Mouse (Mus musculus) NIH3T3 (cell line): Measurements from ENCODE around the gene Meox1.

ENCODE experiments used
- DNase-seq: peaks from one replicate; pipeline ENCODE4 v3.0.0-alpha.2; 2012; ENCODE audit warnings: low read depth

Gene Meox1

DNA sequence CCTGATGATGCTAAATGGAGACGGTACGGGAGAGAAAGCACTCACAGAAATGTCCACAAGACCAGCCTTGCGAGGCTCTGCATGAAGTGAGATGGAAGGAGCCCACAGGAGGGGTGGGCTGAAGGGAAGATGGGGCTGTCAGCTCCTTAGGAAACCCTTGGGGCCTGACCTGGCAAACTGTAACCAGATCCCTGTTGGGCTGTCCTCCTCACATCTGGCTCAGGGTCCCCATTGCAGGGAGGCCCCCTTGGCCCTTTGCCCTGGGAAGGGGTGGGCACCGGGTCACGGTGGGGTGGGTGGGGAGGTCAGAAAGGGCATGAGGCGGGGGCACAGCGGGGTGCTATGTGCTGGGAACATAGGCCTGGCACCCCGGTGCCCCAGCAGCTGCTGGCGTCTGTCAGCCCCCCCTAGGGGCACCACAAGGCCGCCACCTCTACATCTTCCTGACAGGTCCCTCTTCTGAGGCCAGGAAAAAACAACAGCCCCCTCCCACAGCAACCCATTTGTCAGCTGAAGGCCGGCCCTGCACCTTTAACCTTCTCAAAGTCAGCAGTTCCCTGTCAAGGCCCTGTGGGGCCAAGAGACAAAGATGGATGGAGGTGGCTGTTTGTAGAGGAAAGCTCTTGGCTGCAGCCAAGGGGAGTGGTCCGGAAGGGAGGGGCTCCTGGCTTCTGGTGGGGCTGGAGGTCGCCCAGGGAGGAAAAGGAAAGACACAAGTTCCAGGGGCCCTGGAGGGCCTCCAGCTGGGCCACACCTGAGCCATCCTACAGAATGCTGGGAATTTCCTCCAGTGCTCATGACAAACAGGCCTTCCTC, 2.6 kb upstream of the Meox1 start:
- DNase-seq: no peak

DNA sequence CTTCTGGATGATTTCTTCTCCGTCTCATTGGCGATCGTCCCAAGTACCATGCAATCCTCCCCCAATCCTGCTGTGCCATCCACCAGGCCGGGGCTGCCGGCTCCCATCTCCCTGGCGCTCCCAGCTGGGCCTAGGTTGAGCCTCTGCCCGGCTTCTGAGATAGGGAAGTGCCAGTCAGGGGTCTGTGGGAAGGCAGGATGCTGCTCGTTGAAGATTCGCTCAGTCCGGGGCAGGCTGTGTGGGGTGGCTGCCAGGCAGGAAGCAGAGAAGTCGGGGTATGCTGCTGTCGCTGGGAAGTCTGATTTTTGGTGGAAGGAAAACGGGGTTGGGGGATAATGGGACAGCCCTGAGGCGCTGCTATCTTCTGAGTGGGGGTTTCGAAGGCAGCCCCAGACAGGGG, 614 bp downstream of the Meox1 start:
- DNase-seq: no peak

DNA sequence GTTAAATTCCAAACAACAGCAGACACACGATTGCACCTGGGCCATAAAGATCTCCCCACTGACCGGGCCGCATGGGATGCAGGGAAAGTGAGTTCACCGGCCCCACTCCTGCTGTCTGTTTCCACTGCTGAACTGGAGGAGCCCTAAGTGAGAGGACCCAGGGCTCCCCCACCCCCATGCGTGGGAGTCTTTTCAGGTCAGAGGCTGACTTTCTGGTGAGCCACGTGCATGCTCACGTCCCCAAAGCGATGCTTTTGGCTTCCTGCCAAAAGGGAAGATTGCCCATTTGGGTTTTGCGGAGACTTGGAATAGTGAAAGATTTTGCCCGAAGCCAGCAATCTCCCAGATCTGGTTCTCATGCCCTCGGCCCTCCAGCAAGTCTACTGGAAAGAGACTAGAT, 2.7 kb downstream of the Meox1 start:
- no peak for DNase-seq

DNA sequence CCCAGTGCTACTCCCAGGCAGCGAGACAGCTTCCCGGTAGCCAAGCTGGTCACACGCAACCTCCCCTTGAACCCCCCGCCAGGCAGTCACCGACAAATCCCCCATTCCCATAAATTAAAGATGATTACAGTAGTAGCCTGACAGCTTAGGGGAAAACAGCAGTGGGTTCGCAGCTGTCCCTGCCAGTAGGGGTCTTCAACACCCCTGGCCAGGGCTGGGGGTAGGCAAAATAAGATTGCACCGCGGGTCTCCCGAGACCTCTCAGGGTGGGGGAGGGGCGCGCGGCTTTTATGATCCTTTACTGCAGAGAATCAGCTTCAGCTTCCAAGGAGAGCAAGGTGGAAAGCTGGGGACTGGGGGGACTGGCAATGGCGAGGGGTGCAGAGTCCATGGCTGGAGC, 4.4 kb downstream of the Meox1 start:
- no peak for DNase-seq

DNA sequence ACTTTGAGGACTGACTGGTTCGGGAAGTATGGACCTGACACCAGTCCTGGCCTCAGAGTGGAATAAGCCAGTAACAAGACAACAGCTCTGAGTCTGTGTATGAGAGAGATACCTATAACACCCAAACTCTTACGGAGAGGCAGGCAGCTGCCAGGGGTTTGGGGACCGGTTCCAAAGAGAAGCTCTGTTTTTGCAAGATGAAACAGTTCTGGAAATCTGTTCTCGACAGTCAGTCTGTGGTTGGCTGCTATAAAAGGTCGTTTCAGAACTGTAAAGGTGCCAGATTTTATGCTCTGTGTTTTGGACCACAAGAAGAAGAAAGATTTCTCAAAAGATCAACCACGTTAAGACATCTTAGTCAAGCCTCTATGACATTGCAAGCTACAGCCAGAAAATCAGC, 5.4 kb downstream of the Meox1 start:
- no peak for DNase-seq

DNA sequence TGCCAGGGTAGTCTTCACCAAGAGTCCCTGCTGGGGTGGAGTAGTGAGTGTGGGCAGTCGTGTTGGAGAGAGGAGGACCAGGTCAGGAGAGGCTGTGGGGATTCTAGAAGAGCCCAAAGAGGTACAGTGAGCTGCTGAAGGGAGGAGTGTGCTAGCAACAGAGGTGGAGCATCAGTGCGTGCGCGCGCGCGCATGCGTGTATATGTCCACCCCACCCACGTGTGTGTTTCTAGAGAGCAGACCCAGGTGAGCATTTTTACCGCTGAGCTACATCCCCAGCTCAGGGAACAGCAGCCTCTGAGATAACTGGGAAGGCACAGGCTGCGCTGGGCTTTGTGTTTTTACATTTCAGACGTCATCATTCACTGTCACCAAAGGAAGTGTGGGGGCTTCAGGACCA, 7.7 kb downstream of the Meox1 start:
- DNase-seq: no peak

DNA sequence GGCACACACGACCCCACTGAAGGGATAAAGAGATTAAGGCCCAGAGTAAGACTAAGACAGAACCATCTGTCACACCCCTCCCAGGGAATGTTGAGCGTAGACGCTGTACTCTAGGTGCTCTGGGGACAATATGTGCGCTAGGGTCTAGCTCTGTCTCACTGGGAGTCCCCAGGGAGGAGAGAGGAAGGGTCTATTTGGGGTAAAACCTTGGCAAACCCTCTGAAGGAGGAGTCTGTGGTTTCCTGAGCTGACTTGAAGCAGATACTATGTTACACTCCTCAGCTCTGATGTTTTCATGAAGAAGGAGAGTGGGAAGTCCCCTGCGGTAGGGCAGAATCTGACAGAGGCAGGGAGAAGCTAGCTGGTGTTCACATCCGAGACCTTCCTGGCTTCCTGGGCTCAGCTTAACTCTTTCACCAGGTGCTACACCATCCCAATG, 8.3 kb downstream of the Meox1 start:
- DNase-seq: no peak

DNA sequence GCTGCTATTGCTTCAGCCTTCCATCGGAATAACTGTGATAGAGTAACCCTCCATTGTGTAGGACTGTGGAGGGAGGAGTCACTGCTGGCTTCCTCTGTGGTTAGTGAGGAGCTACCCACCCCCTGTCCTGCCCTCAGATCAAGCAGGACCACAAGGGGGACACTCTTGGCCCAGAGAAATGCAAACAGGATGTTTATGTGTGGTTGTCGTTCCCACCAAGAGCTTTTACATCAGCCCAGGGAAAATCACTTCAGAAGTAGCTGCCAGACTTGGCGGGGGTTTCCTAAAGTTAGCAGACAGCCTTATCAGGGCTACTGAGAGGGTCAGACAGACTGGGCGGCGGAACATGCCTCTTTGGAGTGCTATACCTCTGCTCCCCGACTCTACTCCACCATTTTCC, 8.9 kb downstream of the Meox1 start:
- peak; percentile 15 for DNase-seq

DNA sequence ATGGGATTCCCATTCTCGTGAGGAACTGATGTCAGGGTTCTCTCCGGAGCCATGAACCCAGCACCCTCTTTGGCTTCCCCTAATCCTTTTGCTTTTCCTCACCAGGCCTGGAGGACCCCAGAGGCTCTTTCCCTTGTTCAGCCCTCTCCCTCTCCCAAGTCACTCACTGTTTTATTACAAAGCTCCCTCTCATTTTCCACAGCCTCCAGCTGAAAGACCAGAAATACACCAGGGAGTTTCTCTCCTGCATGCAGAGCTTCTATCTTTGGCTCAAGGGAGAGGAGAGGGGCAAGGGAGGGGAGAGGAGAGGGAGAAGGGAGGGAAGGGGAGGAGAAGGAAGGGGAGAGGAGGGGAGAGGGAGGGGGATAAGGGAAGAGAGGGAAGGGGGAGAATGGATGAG, 10.3 kb downstream of the Meox1 start:
- no peak for DNase-seq

DNA sequence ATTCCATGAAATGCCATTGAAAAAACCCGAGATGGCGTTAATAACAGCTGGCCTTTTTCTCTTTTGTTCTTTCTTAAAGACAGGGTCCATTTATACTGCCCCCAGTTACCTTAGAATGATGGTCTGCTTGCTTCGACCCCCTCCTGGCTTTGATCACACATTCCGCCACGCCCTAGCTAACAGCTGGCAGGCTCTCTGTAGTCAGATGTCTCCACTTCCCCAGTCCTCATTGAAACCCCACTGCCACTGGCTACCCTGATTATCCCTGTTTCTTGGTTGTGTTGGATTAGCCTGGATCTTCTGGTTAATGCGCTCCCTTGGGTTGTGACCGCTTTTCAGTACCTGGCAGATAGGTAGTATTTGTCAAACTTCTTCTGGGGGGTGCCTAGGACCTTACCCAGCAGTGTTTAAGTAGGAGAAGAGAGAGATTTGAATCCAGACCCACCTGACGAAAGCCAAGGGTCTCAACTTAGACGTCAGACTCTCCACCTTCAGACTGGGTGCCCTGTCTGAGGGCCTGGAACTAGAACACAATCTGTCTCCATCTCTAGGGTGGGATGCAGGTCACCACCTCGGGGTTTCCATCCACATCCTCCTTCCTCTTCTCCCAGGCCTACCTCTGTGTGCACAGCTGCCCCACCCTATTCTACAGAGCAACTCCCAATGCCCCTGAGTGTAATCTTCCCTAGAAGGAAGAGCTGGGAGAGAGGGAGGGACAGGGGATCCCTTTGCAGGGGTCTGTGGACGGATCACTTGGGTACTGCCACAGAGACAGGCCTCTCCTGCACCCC, 11.5 kb downstream of the Meox1 start:
- DNase-seq: no peak

DNA sequence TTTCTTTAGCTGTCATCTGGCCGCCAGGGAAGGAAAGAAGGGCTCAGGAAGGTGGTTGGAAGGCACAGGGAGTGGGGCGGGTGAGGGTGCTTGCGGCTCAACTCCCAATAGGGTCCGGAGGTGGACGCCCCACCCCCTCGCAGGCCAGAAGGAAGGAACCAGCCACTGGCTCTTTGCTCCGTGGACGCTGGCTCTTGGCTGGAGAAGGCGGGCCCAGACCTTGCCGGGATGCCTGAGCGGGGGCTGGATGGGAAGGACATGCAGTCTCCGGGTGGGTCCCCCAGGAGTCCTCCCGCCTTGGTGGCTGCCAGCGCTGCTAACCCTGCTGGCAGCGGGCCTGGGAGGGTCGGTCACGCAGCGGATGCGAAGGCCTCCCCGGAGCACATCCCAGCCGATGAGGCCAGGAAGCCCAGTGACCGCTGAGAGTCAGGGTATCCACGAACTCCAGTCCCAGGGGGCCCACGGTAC, 12.5 kb downstream of the Meox1 start:
- no peak for DNase-seq

DNA sequence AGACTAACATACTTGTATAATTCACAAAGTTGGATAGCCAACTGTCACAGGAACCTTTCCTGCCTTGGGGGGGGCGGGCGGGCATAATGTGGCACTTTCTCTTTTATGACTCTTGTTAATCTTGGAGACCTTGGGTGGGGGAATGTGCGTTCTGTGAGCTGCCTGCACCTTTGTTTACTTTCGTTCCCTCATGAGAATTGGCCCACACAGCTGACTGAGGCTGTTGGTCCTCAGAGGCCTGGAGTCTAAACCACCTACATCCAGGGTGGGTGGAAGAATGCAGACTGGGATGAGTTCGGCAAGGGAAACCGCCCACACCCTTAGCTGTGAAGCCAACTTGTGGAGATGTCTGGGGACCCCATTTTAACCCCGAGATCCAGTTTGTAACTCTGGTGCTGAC, 13.0 kb downstream of the Meox1 start:
- no peak for DNase-seq

DNA sequence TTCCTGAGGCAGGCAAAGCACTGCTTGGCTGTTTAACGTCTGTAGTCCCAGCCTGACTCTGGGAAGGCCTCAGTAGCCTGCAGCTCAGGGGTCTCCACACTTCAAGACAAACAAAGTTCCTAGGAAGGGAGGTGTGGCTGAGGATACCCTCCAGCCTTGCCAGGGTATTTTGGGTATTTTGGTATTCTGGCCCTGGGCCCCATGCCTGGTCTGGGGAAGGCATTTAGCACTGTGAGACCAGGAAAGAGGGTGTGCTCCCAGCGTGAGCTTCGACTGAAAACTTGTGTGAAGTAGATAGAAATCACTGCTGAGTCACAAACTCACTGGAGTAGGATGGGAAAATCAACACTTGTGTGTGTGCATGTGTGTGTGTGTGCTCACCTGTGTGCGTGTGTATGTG, 14.5 kb downstream of the Meox1 start:
- DNase-seq: no peak

DNA sequence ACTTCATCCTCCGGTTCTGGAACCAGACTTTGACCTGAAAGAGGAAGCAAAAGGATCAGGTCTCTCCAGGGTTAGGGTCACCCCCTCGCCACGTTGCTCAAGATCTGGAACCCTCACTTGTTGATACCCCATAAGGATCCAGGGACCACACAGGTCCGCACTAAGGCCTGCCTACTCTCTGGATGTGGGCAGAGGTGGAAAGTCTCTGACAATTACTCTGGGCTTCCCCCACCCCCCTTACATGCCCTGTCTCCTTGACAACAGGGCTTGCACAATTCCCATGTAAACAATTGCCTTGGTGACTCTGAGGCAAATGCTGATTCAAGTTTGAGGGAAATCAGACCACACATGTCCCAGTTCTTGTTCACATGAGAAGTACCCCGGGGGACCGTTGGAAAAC, 15.5 kb downstream of the Meox1 start:
- DNase-seq: peak; percentile 80

DNA sequence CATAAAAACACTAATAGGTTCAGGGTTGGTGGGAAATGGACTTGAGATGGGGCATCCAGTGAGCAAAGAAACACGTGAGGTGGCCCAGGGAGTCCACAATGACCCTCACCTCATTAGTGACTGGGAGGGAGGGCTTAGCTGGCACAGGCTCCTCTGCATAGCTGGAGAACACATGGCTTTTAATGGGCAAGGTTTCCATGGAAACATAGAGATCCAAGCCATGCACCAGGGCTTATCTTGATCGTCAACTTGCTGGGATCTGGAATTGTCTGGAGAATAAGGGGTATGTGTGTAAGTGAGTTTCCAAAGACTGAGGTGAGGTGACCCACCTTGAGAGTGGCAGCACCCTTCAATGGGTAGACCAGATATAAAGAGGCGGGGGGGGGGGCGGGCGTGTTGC, 19.2 kb downstream of the Meox1 start:
- DNase-seq: no peak

DNA sequence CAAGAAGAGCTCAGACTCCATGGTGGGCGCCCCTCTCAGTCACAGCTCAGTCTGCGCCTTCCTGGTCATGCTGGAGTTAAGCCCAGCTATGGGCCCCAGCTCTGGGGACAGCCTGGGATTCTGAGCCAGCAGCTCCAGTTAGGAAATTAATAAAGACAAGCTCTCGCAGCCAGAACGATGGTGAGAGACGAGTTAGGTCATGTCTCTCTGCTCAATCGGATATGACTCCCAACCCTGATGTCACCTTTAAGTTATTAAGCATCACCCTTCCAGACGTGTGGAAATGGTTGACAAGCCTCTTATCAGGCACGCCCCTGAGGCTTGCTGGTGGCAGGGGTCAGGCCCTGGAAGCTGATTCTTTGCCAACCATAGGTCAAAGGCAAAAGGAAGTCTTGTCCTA, 20.3 kb downstream of the Meox1 start:
- DNase-seq: no peak

DNA sequence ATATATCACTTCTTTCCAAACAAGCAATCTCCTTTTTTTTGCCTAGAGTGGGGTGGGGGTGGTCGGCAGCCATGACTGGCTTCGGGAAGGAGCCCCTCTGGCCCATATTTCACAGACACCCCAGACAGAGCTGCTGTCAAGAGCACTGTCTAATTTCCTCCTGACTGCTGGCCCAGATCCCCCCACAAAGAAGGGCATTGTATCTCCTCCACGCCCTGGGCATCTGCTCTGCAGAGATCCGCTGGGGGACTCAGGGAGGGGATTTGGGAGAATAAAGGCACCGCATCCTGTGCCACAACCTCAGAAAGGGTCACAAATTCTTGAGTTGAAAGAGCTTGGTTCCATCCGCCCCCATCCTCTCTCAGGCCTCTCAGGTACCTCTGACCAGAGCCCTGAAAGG, 22.7 kb downstream of the Meox1 start:
- DNase-seq: no peak

DNA sequence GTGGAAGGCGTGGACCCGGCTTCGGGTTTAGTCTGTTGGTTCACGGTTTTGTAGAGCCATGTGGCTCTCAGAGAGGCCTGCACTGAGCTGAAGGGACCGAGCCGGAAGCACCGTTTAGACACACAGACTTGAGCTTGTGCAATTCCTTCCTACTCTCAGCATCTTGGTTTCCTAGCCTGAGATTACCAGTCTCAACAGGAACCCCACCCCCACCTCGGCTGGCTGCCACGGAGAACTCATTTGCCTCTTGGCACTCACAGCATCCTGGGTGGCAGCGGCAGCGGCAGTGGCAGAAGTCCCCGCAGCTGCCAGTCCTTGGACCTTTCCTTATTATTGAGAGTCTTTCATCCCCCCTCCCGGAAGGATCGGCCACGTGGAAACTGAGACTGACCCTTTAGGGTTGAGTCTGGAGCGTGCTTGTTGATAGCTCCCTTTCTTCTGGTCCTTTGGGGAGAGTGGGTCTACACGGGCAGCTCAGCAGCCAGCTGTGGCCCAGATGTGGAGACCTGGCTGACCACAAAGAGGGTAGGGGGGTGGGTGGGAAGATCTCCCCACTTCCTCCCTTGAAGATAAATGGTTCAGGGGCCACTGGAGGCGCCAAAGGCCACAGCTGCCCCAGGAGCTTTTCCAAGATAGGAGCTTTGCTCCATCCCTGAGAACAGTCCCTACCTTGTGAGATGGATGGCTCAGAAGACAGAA, 24.0 kb downstream of the Meox1 start:
- peak; percentile 24 for DNase-seq

DNA sequence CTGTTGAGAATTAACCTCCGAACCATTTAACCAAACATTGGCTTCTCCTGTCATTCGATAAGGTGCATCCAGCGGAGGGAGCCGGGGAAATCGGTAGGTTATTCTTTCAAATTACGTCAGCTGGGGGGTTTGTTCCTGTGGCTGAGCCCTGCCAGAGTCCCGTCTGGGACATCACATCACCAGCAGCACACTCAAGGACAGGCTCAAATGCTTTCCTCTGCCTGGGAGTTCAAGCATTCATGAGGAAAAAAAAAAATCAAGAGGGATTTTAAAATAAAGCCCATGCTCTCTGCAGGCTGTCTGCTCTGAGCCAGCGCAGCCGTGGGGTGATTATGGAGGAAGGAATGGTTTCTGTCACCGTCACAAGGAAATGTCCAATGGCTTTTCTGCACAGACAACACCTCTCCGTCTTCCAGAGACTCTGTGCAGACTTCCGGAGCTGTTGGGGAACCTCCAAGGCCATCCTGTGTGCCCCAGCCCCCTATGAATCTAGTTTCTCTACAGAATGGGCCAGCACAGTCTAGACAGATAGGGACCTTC, 26.6 kb downstream of the Meox1 start:
- no peak for DNase-seq

DNA sequence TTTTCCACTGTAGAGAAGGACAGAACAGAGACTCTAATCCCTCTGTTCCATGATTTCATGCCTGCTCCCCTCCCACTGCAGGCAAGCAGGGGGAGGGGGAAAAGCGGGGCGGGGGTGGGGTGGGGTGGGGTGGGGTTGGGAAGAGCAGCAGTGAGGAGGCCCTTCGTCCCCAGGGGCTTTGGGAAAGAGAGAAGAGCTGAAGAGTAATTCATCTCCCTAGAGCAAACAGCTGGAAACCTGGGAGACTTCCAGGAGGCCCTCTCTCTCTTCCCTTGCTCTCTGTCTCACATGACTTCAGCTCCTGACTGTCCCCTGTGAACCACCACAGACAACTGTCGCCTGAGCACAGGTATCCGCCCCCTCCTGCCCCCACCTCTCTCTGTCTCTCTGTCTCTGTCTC, 35.4 kb downstream of the Meox1 start:
- DNase-seq: no peak

DNA sequence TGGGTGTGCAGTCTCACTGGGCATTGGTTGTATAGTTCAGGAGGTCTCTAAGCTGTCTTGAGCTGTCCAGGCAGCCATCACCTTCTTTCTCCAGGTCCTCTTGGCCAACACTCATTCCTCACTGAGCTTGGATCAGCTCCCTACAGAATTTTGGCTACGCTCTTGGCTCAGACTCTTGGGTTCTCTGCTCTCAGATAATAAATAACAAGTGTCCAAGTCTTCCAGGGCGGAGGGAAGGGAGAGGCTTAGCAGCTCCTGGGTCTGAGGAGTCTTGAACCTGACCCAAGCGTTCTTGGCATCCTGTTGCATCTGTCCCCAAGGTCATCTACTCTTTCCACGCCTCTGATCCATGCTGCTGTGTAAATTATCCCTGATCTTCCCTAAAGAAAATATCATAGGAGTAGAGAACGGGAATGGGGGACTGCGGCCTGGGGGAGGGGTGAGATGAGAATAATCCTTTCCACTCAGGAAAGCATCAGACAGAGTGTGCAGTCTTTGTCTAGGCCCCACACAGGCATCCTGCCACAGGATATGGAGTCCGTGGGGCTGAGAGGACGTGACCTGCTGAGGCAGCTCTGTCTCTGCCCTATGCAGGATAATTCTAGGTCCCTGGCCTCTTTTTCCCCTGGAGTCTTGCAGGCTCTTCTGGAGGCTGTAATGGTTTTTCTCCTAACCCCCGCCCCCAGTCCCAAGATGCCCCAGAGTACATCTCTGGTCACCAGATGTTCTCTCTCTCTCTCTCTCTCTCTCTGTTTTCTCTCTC, 38.0 kb downstream of the Meox1 start:
- peak; percentile 78 for DNase-seq

DNA sequence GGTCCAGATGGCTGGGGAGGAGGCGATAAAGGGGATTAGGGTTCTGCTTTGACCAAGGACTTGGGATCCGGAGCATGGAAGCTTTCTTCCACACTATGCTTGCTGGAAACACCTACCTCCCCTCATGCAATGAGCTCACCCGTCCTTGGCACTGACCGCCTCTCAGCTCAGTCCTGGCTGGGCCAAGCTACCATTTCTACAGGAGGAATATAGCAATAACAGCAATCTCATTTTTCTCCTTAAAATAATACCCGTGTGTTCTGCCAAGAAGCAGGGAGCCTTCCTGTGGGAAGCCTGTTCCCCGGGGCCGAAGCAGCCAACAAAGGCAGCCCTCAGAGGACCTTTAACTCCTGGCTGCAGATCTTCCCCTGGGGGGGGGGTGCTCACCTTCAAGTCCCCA, 43.1 kb downstream of the Meox1 start:
- DNase-seq: peak; percentile 69
